ENCODE assay signal across 11 mouse cellular contexts in the genomic region with DNA sequence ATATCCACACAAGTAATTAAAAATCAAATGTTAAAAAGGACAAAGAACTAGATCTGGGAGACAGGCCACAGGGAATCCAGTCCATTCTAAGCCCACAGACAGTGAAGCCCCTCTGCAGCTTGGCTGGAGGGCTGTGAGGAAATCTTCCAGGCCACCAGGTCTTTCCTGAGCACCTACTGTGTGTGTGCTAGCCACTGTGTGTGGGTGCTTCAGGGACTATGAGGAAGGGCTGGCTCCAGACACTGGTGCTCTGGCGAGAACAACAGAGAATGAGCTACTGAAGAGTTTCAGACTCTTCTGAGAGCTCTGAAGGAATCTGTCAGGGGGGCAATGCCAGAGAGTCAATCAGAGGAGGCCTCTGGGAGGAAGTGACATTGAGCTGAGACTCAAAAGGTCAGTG. TPM values are rescaled to one million over a fixed set of nuclear protein-coding genes. Genes with fewer than 3 reads are reported as not detected.
A peak's percentile ranks its signal among the peaks of the same experiment; 100 is the strongest.
DNase-seq lines count a peak whose midpoint lies in the region; ATAC-seq and TF ChIP-seq lines count a peak whose summit lies in the region.
"Had no signal": no experiment of that assay in that cellular context is flagged by ENCODE, and none has a peak within 500 bp of the region (broad histone marks: within the 10 kb centered on the region; RNA-seq: fewer than 3 reads in every experiment).

No protein-coding gene starts in this region.

- TF ChIP-seq EP300 in stomach, postnatal 0 days (optimal IDR thresholded peaks at IDR 0.05), result no peak

- H3K9ac ChIP-seq in hindbrain, embryonic 13.5 days, result no peak overlapping the region
- no peak overlapping the region for H3K9ac ChIP-seq in hindbrain, embryonic 16.5 days (ENCODE audit: low read depth, low read length)
- H3K9ac ChIP-seq in midbrain, embryonic 15.5 days, result no peak overlapping the region
- no peak overlapping the region for H3K9ac ChIP-seq in midbrain, embryonic 13.5 days (replicated peaks)
- no peak overlapping the region for H3K9ac ChIP-seq in kidney, postnatal 0 days (ENCODE audit: low read depth, low read length)
- no peak overlapping the region for H3K9ac ChIP-seq in stomach, postnatal 0 days (ENCODE audit: low read length)
- H3K9ac ChIP-seq: lung, embryonic 14.5 days had no signal

- no peak for DNase-seq in kidney, postnatal 0 days (ENCODE audit: low spot score)
- no peak for DNase-seq in stomach, postnatal 0 days (ENCODE audit: low spot score)
- no peak for DNase-seq in yolk sac, embryonic 10.5 days (ENCODE audit: low spot score)
- DNase-seq: cerebellum, postnatal 14 days; lung, embryonic 14.5 days had no signal

- no peak overlapping the region for H3K4me3 ChIP-seq in hindbrain, embryonic 13.5 days
- no peak overlapping the region for H3K4me3 ChIP-seq in hindbrain, embryonic 16.5 days (ENCODE audit: low read length)
- no peak overlapping the region for H3K4me3 ChIP-seq in midbrain, embryonic 15.5 days
- no peak overlapping the region for H3K4me3 ChIP-seq in midbrain, embryonic 13.5 days (replicated peaks)
- no peak overlapping the region for H3K4me3 ChIP-seq in kidney, postnatal 0 days (replicated peaks; ENCODE audit: low read depth, low read length)
- no peak overlapping the region for H3K4me3 ChIP-seq in stomach, postnatal 0 days (ENCODE audit: low read depth, low read length)
- H3K4me3 ChIP-seq: erythroblast, embryonic 14.5 days had no signal

- H3K27ac ChIP-seq in hindbrain, embryonic 13.5 days, result peak overlapping the region; percentile 55
- no peak overlapping the region; the same call in 1 of the 2 replicates for H3K27ac ChIP-seq in hindbrain, embryonic 16.5 days (ENCODE audit: low read depth, low read length)
- 0 out of 2 replicates have a peak overlapping the region, but pooled peaks have one; percentile 38 for H3K27ac ChIP-seq in midbrain, embryonic 15.5 days
- H3K27ac ChIP-seq in midbrain, embryonic 13.5 days, result no peak overlapping the region
- H3K27ac ChIP-seq in kidney, postnatal 0 days, result peak overlapping the region; percentile 62
- H3K27ac ChIP-seq in stomach, postnatal 0 days (replicated peaks), result peak overlapping the region; percentile 31; the same call in 1 of the 2 replicates

- no peaks in the 10 kb centered on the region for H3K9me3 ChIP-seq in hindbrain, embryonic 13.5 days
- H3K9me3 ChIP-seq in hindbrain, embryonic 16.5 days (ENCODE audit: control insufficient read depth, low read length), result no peaks in the 10 kb centered on the region
- no peaks in the 10 kb centered on the region for H3K9me3 ChIP-seq in midbrain, embryonic 15.5 days
- no peaks in the 10 kb centered on the region for H3K9me3 ChIP-seq in midbrain, embryonic 13.5 days
- H3K9me3 ChIP-seq in kidney, postnatal 0 days (replicated peaks; ENCODE audit: low read length), result no peaks in the 10 kb centered on the region
- no peaks in the 10 kb centered on the region for H3K9me3 ChIP-seq in stomach, postnatal 0 days (ENCODE audit: control insufficient read depth, low read length)

- H3K27me3 ChIP-seq in hindbrain, embryonic 13.5 days, result peaks cover 21% of the 10 kb centered on the region
- no peaks in the 10 kb centered on the region for H3K27me3 ChIP-seq in hindbrain, embryonic 16.5 days (replicated peaks; ENCODE audit: control insufficient read depth, insufficient read depth, low read length)
- H3K27me3 ChIP-seq in midbrain, embryonic 15.5 days (replicated peaks), result no peaks in the 10 kb centered on the region
- H3K27me3 ChIP-seq in midbrain, embryonic 13.5 days, result no peaks in the 10 kb centered on the region
- no peaks in the 10 kb centered on the region for H3K27me3 ChIP-seq in kidney, postnatal 0 days (ENCODE audit: insufficient read depth, low read length)
- no peaks in the 10 kb centered on the region for H3K27me3 ChIP-seq in stomach, postnatal 0 days (ENCODE audit: control insufficient read depth, insufficient read depth, low read length)

- WGBS in hindbrain, embryonic 13.5 days, result 55% methylated on average over 1 of the region's 1 CpGs
- WGBS in hindbrain, embryonic 16.5 days, result 73% methylated on average over 1 of the region's 1 CpGs
- WGBS in midbrain, embryonic 15.5 days, result 67% methylated on average over 1 of the region's 1 CpGs
- WGBS in midbrain, embryonic 13.5 days, result 73% methylated on average over 1 of the region's 1 CpGs
- 67% methylated on average over 1 of the region's 1 CpGs for WGBS in kidney, postnatal 0 days
- WGBS in stomach, postnatal 0 days, result 76% methylated on average over 1 of the region's 1 CpGs

- ATAC-seq in hindbrain, embryonic 13.5 days (ENCODE audit: low FRiP score), result no peak
- ATAC-seq in hindbrain, embryonic 16.5 days, result no peak
- ATAC-seq in midbrain, embryonic 15.5 days (replicated peaks), result no peak
- no peak for ATAC-seq in midbrain, embryonic 13.5 days
- ATAC-seq in kidney, postnatal 0 days (replicated peaks; ENCODE audit: low FRiP score, low read depth), result no peak
- no peak for ATAC-seq in stomach, postnatal 0 days (ENCODE audit: low FRiP score, low TSS enrichment)

- no peaks in the 10 kb centered on the region for H3K36me3 ChIP-seq in hindbrain, embryonic 13.5 days
- H3K36me3 ChIP-seq in hindbrain, embryonic 16.5 days (ENCODE audit: control insufficient read depth, insufficient read depth, low read length), result no peaks in the 10 kb centered on the region
- no peaks in the 10 kb centered on the region for H3K36me3 ChIP-seq in midbrain, embryonic 15.5 days (replicated peaks)
- no peaks in the 10 kb centered on the region for H3K36me3 ChIP-seq in midbrain, embryonic 13.5 days
- no peaks in the 10 kb centered on the region for H3K36me3 ChIP-seq in kidney, postnatal 0 days (ENCODE audit: insufficient read depth, low read length)
- no peaks in the 10 kb centered on the region for H3K36me3 ChIP-seq in stomach, postnatal 0 days (ENCODE audit: control insufficient read depth, insufficient read depth, low read length)
- H3K36me3 ChIP-seq: G1E had no signal

- peaks cover 43% of the 10 kb centered on the region for H3K4me1 ChIP-seq in hindbrain, embryonic 13.5 days (replicated peaks)
- H3K4me1 ChIP-seq in hindbrain, embryonic 16.5 days (ENCODE audit: control insufficient read depth, insufficient read depth, low read depth, low read length), result peaks cover 11% of the 10 kb centered on the region
- peaks cover 11% of the 10 kb centered on the region for H3K4me1 ChIP-seq in midbrain, embryonic 15.5 days
- peaks cover 16% of the 10 kb centered on the region for H3K4me1 ChIP-seq in midbrain, embryonic 13.5 days (replicated peaks)
- H3K4me1 ChIP-seq in kidney, postnatal 0 days (replicated peaks; ENCODE audit: insufficient read depth, low read length), result peaks cover 40% of the 10 kb centered on the region
- H3K4me1 ChIP-seq in stomach, postnatal 0 days (replicated peaks; ENCODE audit: control insufficient read depth, insufficient read depth), result peaks cover 10% of the 10 kb centered on the region; the same call in 1 of the 2 replicates

- TF ChIP-seq CTCF in kidney, postnatal 0 days (IDR thresholded peaks at IDR 0.05; ENCODE audit: low read depth), result no peak
- no peak for TF ChIP-seq CTCF in stomach, postnatal 0 days (IDR thresholded peaks at IDR 0.05; ENCODE audit: low read depth)

- H3K4me2 ChIP-seq in hindbrain, embryonic 13.5 days, result no peak overlapping the region
- H3K4me2 ChIP-seq in hindbrain, embryonic 16.5 days (ENCODE audit: low read length), result no peak overlapping the region
- no peak overlapping the region for H3K4me2 ChIP-seq in midbrain, embryonic 15.5 days
- H3K4me2 ChIP-seq in midbrain, embryonic 13.5 days (replicated peaks), result no peak overlapping the region
- no peak overlapping the region for H3K4me2 ChIP-seq in kidney, postnatal 0 days (ENCODE audit: low read length)
- H3K4me2 ChIP-seq in stomach, postnatal 0 days (replicated peaks; ENCODE audit: low read depth), result no peak overlapping the region
- H3K4me2 ChIP-seq: lung, embryonic 14.5 days had no signal

RNA-seq across cellular contexts. Expression of a gene that starts 13.6 kb away (rescaled TPM):
- 88.6 and 113 TPM in 2 replicates for polyA plus RNA-seq in hindbrain, embryonic 13.5 days (2015; fragmentation: Nextera tagmentation; extraction: Ambion mirVana)
- 73.6 and 101 TPM in 2 replicates for polyA plus RNA-seq in hindbrain, embryonic 16.5 days (2015; fragmentation: Nextera tagmentation; extraction: Ambion mirVana)
- 106 and 108 TPM in 2 replicates for polyA plus RNA-seq in midbrain, embryonic 15.5 days (2015; fragmentation: Nextera tagmentation; extraction: Ambion mirVana)
- 60.7 and 73.4 TPM in 2 replicates for polyA plus RNA-seq in midbrain, embryonic 13.5 days (2015; fragmentation: Nextera tagmentation; extraction: Ambion mirVana)
- 43.6 and 45.1 TPM in 2 replicates for polyA plus RNA-seq in kidney, postnatal 0 days (2015; fragmentation: Nextera tagmentation; extraction: Ambion mirVana)
- polyA plus RNA-seq in stomach, postnatal 0 days (2015; fragmentation: Nextera tagmentation; extraction: Ambion mirVana), result 44.2 and 49.1 TPM in 2 replicates
- polyA plus RNA-seq: G1E had no signal

Comparison
In these comparisons a context has a peak if more than half of its experiments do, and no peak if none do; other contexts are left out.
1. H3K27ac ChIP-seq: peak in hindbrain, embryonic 13.5 days (single experiment), midbrain, embryonic 15.5 days (single experiment), kidney, postnatal 0 days (single experiment) and stomach, postnatal 0 days (single experiment); none in hindbrain, embryonic 16.5 days (single experiment) and midbrain, embryonic 13.5 days (single experiment).